Mouse (Mus musculus) liver, embryonic 15.5 days (tissue): Measurements from ENCODE around the gene Papolg. TPM values are rescaled to one million over a fixed set of nuclear protein-coding genes. Genes with fewer than 3 reads are reported as not detected.
"Not testable (repeated sequence)": the region's sequence is repeated elsewhere in the genome, so short reads cannot be mapped to it uniquely, and the experiment has no call there.

Source experiments
- ATAC-seq: fragments of 200-750 bp; cut with Nextera tagmentation; 2 replicates; pipeline ENCODE4 v1.8.0; 2017; ENCODE audit warnings: moderate number of reproducible peaks, mild to moderate bottlenecking, moderate library complexity; ENCODE audit not compliant: insufficient read depth
- H3K27ac ChIP-seq: fragments of 300-500 bp; sonication (generic); replicated peaks from 2 replicates; pipeline ENCODE4 v1.5.1; 2015; ENCODE audit warnings: mild to moderate bottlenecking, inconsistent platforms
- H3K27me3 ChIP-seq: fragments of 300-500 bp; sonication (generic); 2 replicates; pipeline ENCODE4 v1.6.1; 2015; ENCODE audit warnings: mild to moderate bottlenecking, inconsistent platforms
- H3K36me3 ChIP-seq: fragments of 300-500 bp; sonication (generic); replicated peaks from 2 replicates; pipeline ENCODE4 v1.6.1; 2015; ENCODE audit warnings: moderate library complexity, mild to moderate bottlenecking, inconsistent platforms
- H3K4me1 ChIP-seq: fragments of 300-500 bp; sonication (generic); replicated peaks from 2 replicates; pipeline ENCODE4 v1.6.1; 2015; ENCODE audit warnings: inconsistent platforms
- H3K4me2 ChIP-seq: fragments of 300-500 bp; sonication (generic); 2 replicates; pipeline ENCODE4 v1.6.1; 2015; ENCODE audit warnings: moderate library complexity, mild to moderate bottlenecking, inconsistent platforms
- H3K4me3 ChIP-seq: fragments of 300-500 bp; sonication (generic); replicated peaks from 2 replicates; pipeline ENCODE4 v1.5.1; 2015; ENCODE audit warnings: mild to moderate bottlenecking, inconsistent platforms
- H3K9ac ChIP-seq: fragments of 300-500 bp; sonication (generic); 2 replicates; pipeline ENCODE4 v1.6.1; 2015; ENCODE audit warnings: moderate library complexity, mild to moderate bottlenecking, inconsistent platforms
- H3K9me3 ChIP-seq: fragments of 300-500 bp; sonication (generic); replicated peaks from 2 replicates; pipeline ENCODE4 v1.6.1; 2016; ENCODE audit warnings: inconsistent platforms
- WGBS: fragments of 180-500 bp; shearing (Covaris S2); methylation state at CpG from one replicate; pipeline ENCODE4 v1.1.7; 2015; ENCODE audit warnings: mixed read lengths; ENCODE audit not compliant: insufficient replicate concordance; 5-methylcytosine and 5-hydroxymethylcytosine counted together
- polyA plus RNA-seq: library from polyadenylated mRNA; unstranded; fragments of >200 nt; fragmentation: Nextera tagmentation; extraction: Ambion mirVana; gene quantifications from 2 replicates; pipeline ENCODE4 v1.2.1, GENCODE M21; 2015

Gene Papolg
- polyA plus RNA-seq, result 3.7 and 3.8 TPM in 2 replicates

GRCm38 (mm10) chr11:23895060-23895426 is at the start of gene Papolg:
Papolg (minus strand) TSS chr11:23895253.
- Histone ChIP-seq H3K4me2 (peak within 1 kb of the TSS; percentile 90), H3K4me3 (peak within 1 kb of the TSS; percentile 93), H3K27ac (peak within 1 kb of the TSS; percentile 78), H3K9me3 (no peaks in the 10 kb centered on the region), H3K9ac (peak within 1 kb of the TSS; percentile 79), H3K27me3 (peaks cover 12% of the 10 kb centered on the region), H3K36me3 (no peaks in the 10 kb centered on the region), H3K4me1 (peaks cover 11% of the 10 kb centered on the region)
- under 1% methylated on average over 21 of the region's 21 CpGs for WGBS
- ATAC-seq, result peak; percentile 99

- H3K4me2 ChIP-seq, result peak overlapping the region; percentile 38
- not testable (repeated sequence) for H3K36me3 ChIP-seq, ATAC-seq, H3K27ac ChIP-seq, H3K27me3 ChIP-seq, H3K4me1 ChIP-seq, H3K9me3 ChIP-seq, H3K9ac ChIP-seq, H3K4me3 ChIP-seq
- WGBS, result 16% methylated on average over 8 of the region's 8 CpGs
These were observed 33.1 kb upstream of the Papolg start for GRCm38 (mm10) chr11:23928146-23928545.

- 38% methylated on average over 8 of the region's 8 CpGs for WGBS
- no peaks in the 10 kb centered on the region for H3K9me3 ChIP-seq
- no peak overlapping the region for H3K27ac ChIP-seq
- peak overlapping the region; percentile 38 for H3K4me2 ChIP-seq
- ATAC-seq, result no peak
- no peaks in the 10 kb centered on the region for H3K36me3 ChIP-seq
- no peak overlapping the region for H3K9ac ChIP-seq
- no peak overlapping the region for H3K4me3 ChIP-seq
- no peaks in the 10 kb centered on the region for H3K27me3 ChIP-seq
- H3K4me1 ChIP-seq, result no peaks in the 10 kb centered on the region; the same call in 1 of the 2 replicates
These were observed 32.6 kb upstream of the Papolg start for GRCm38 (mm10) chr11:23927643-23928042.

- H3K9ac ChIP-seq, H3K4me3 ChIP-seq, ATAC-seq, H3K27me3 ChIP-seq, H3K4me2 ChIP-seq, H3K9me3 ChIP-seq, H3K27ac ChIP-seq, H3K4me1 ChIP-seq, H3K36me3 ChIP-seq: not testable (repeated sequence)
- 47% methylated on average over 2 of the region's 2 CpGs for WGBS
These were observed 18.8 kb upstream of the Papolg start for GRCm38 (mm10) chr11:23913824-23914223.

DNA sequence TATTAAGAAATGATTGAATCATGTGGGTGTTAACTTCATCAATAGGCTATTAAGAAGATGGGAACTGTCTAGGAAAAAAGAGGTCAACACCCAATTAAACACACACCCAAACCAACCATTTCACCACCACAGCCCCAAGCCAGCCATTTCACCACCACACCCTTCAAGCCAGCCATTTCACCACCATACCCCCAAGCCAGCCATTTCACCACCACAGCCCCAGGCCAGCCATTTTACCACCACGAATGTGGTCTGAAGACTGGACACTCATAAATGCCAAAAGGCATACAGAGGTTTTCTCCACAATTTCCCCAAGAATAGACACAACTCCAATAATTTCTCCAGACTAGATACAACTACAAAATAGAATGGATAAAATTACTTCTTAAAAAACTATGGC is 8.9 kb upstream of the Papolg start:
- H3K9ac ChIP-seq, result no peak overlapping the region
- H3K27ac ChIP-seq, result no peak overlapping the region
- H3K4me2 ChIP-seq, result no peak overlapping the region
- no peaks in the 10 kb centered on the region for H3K9me3 ChIP-seq
- no peaks in the 10 kb centered on the region for H3K4me1 ChIP-seq
- no peaks in the 10 kb centered on the region for H3K36me3 ChIP-seq
- 53% methylated on average over 1 of the region's 1 CpGs for WGBS
- H3K27me3 ChIP-seq, result no peaks in the 10 kb centered on the region
- H3K4me3 ChIP-seq, result no peak overlapping the region
- no peak for ATAC-seq

GRCm38 (mm10) chr11:23894141-23895059 is 653 bp downstream of the Papolg start:
- ATAC-seq, result peak; percentile 85
- H3K4me2 ChIP-seq, result peak overlapping the region; percentile 90
- peaks cover 11% of the 10 kb centered on the region for H3K4me1 ChIP-seq
- peak overlapping the region; percentile 78 for H3K27ac ChIP-seq
- H3K9ac ChIP-seq, result peak overlapping the region; percentile 79
- H3K36me3 ChIP-seq, result 0 out of 2 replicates have a peak, but pooled peaks cover 2% of the 10 kb centered on the region
- peak overlapping the region; percentile 93 for H3K4me3 ChIP-seq
- H3K27me3 ChIP-seq, result peaks cover 12% of the 10 kb centered on the region
- no peaks in the 10 kb centered on the region for H3K9me3 ChIP-seq
- WGBS, result under 1% methylated on average over 48 of the region's 48 CpGs

DNA sequence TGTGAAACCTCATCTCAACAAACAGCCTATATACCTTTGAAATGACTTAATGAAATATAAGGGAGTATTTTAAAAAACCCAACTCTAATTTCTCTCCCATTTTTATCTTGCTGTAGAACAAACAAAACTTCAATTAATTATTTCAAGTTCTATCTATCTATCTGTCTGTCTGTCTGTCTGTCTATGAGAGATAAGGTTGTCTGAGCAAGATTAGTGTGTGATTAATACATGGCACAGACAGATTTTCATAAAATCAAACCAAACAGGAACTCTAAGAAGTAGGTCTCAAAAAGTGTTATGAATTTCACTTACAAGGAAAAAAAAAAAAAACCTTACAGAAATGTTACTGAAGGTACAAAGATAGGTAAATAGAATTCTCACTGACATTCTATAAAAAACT is 1.5 kb downstream of the Papolg start:
- 0 out of 2 replicates have a peak, but pooled peaks cover 8% of the 10 kb centered on the region for H3K36me3 ChIP-seq
- H3K9me3 ChIP-seq, result no peaks in the 10 kb centered on the region
- no peak overlapping the region for H3K4me2 ChIP-seq
- ATAC-seq, result no peak
- H3K27me3 ChIP-seq, result peaks cover 12% of the 10 kb centered on the region
- H3K4me3 ChIP-seq, result no peak overlapping the region
- H3K27ac ChIP-seq, result no peak overlapping the region
- peaks cover 11% of the 10 kb centered on the region for H3K4me1 ChIP-seq
- no peak overlapping the region for H3K9ac ChIP-seq

DNA sequence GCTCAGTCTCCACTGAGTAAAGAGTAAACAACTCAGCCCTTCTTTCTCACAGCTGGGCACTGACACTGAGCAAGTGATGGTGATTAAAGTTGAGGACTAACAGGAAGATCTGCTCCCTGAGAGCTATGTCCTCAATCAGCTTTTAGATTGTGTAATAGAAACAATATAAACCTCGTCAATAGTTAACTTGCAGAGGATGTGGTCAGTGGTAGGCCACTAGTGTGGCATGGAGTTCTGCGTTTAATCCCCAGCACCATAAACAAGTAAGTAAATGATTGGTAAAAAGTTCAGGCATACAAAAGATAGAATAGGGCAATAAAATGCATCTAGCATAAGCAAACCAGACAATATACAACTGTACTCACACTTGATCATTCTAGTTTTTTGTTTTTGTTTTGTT is 30.7 kb downstream of the Papolg start:
- Histone ChIP-seq H3K4me3 (no peak overlapping the region), H3K27me3 (no peaks in the 10 kb centered on the region), H3K4me2 (no peak overlapping the region), H3K9ac (no peak overlapping the region), H3K4me1 (no peaks in the 10 kb centered on the region), H3K9me3 (no peaks in the 10 kb centered on the region), H3K36me3 (peaks cover 55% of the 10 kb centered on the region), H3K27ac (no peak overlapping the region)
- ATAC-seq, result no peak
- 55% methylated on average over 2 of the region's 2 CpGs for WGBS

DNA sequence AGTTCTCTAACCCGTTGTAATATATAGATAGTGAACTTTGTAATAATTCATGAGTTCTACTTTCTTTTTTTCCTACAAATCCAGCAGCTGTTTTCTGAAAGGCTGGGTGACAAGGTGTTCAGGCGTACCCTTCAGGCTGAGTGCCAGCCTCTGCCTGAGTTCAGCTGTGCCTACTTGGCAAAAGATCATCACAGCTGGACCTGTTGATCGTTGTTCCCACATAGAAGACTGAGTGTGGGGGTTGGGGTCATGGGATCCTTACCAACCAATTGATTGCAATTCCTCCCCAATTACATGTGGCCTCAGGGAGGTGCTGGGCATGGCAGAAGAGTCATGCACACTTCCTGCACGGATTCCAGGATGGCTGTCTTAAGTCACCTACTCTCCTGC is 38.3 kb downstream of the Papolg start:
- H3K4me3 ChIP-seq, result no peak overlapping the region
- no peaks in the 10 kb centered on the region for H3K9me3 ChIP-seq
- 71% methylated on average over 4 of the region's 4 CpGs for WGBS
- H3K36me3 ChIP-seq, result peaks cover 42% of the 10 kb centered on the region
- H3K9ac ChIP-seq, result no peak overlapping the region
- no peak for ATAC-seq
- no peaks in the 10 kb centered on the region for H3K4me1 ChIP-seq
- no peak overlapping the region for H3K4me2 ChIP-seq
- no peak overlapping the region for H3K27ac ChIP-seq
- no peaks in the 10 kb centered on the region for H3K27me3 ChIP-seq

DNA sequence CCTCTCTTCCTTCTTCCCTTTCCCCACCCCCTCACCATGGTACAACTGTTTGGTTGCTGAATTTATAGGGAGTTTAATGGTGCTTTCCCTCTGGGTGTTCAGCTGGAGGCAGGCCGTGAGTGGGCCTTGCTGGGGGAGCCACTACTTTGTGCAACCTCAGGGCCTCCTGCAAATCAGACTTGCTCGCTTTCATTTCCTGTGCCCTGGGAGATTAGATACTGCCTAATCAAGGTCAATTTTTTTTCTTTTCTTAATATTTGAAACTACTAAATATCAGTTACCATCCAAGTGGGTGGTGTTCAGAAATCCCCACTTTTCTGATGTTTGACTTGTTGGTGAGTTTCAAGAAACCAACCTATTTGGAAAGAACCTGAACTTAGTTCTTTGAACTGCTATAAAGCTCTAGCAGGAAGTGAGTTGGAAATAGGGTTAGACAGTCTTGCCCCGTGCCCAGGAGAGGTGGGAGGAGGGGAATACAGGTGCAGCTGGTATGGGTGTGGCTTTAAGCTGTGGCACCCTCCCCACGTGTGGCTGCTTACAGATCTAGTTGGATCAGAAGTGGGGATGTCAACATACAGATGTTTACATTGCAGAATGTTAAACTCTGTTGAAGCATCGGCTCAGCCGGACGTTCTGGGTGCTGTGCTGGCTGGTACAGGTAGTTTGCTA is 38.9 kb downstream of the Papolg start:
- H3K4me2 ChIP-seq, result no peak overlapping the region
- peaks cover 37% of the 10 kb centered on the region for H3K36me3 ChIP-seq
- WGBS, result 61% methylated on average over 7 of the region's 7 CpGs
- no peak overlapping the region for H3K27ac ChIP-seq
- no peak overlapping the region for H3K4me3 ChIP-seq
- no peak for ATAC-seq
- H3K9me3 ChIP-seq, result no peaks in the 10 kb centered on the region
- H3K9ac ChIP-seq, result no peak overlapping the region
- no peaks in the 10 kb centered on the region for H3K27me3 ChIP-seq
- no peaks in the 10 kb centered on the region for H3K4me1 ChIP-seq

DNA sequence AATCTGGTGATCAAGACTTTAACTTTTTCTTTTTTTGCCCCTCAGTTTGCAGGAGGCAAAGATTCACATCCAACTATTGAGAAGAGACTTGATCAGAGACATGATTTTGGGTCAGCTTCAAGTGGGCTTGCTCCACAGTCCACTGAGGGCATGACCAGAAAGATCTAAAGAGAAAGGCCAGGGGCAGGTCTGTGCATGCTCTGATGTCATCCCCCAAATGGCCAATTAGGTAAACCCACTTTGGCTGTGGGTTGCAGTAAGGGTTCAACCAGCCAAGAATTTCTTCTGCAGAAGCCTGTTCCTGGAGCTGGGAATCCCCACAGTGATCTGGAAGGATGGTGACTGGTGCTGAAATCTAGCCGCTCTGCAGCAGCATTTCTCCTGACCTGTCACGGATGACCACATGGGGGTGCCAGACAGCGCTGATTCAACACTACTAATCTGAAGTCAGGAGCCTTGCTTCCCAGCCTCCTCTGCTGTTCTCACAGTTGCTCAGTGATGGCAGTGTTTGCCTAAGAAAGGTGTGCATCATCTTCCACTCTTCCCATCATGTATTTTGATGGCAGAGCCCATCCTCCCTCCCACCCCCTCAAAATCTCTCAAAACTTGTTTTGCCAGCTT is 39.8 kb downstream of the Papolg start:
- no peaks in the 10 kb centered on the region for H3K27me3 ChIP-seq
- H3K4me2 ChIP-seq, result no peak overlapping the region
- H3K36me3 ChIP-seq, result peaks cover 32% of the 10 kb centered on the region
- 13% methylated on average over 3 of the region's 3 CpGs for WGBS
- no peak overlapping the region for H3K9ac ChIP-seq
- no peak overlapping the region for H3K4me3 ChIP-seq
- no peak for ATAC-seq
- no peak overlapping the region for H3K27ac ChIP-seq
- H3K9me3 ChIP-seq, result no peaks in the 10 kb centered on the region
- H3K4me1 ChIP-seq, result no peaks in the 10 kb centered on the region
